Mouse (Mus musculus): ENCODE measurements at regions not wholly inside any gene's neighbourhood (a gene's known extent, or its start where the extent isn't known, plus 50 kb on each side); places are given as distances from the start of the nearest gene placed in this dataset.
A peak's percentile ranks its signal among the peaks of the same experiment; 100 is the strongest.

GRCm38 (mm10) chr15:61514324-61514723, 591.5 kb upstream of the A1bg start:
- no peak for DNase-seq (ENCODE audit: low spot score in 2 of 2)

GRCm38 (mm10) chr15:61508806-61509205, 586.0 kb upstream of the A1bg start:
- DNase-seq (ENCODE audit: low spot score in 2 of 2): no peak

- no peak for DNase-seq (ENCODE audit: low spot score in 2 of 2)
Observed at GRCm38 (mm10) chr15:61506361-61506897, 583.6 kb upstream of the A1bg start.

DNA sequence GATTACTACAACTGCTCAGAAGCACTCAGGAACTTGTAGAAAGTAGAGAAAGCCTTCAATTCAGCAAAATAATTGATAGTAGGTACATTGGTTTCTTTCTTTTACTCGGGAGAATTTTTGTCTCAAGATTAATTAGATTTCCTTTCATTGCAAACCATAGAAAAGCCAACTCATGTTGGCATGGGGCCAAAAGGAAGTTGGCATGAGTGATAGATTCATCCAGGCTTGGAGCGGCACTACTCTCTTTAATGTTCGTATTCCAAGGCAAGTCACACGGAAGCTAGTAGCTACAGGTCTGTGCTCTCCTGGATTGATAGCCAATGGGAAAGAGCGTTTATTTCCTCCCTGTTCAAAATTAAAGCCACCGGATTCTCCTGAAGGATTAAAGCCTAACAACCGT, 580.6 kb upstream of the A1bg start:
- peak; percentile 28 to 34 for DNase-seq (ENCODE audit: low spot score in 2 of 2)

GRCm38 (mm10) chr15:61489731-61490130, 566.9 kb upstream of the A1bg start:
- DNase-seq (ENCODE audit: low spot score in 2 of 2): no peak

DNA sequence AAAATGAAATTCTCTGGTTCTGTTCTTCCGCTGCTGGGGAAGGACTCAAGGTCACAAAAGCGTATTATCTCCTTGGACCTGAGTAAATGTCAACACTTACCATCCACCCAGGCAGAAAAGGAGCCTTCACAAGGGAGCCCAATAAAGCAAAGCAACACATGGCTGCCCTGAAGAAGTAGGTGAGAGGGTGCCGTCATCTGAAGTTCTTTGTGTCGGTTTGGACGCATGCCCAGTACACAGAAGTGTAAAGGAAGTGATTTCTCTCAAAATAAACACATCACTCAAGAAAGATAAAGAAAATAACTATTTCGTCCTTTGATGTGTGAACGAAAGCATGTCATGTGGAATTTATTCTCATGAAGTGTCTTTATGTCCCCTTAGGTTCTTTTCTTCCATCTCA, 559.0 kb upstream of the A1bg start:
- peak in 1 of 2 experiments; percentile 11 for DNase-seq (ENCODE audit: low spot score in 2 of 2)

- no peak for DNase-seq (ENCODE audit: low spot score in 2 of 2)
Observed at GRCm38 (mm10) chr15:61473900-61474299, 551.1 kb upstream of the A1bg start.

- no peak for DNase-seq (ENCODE audit: low spot score in 2 of 2)
Observed at GRCm38 (mm10) chr15:61455042-61455441, 532.2 kb upstream of the A1bg start.

DNA sequence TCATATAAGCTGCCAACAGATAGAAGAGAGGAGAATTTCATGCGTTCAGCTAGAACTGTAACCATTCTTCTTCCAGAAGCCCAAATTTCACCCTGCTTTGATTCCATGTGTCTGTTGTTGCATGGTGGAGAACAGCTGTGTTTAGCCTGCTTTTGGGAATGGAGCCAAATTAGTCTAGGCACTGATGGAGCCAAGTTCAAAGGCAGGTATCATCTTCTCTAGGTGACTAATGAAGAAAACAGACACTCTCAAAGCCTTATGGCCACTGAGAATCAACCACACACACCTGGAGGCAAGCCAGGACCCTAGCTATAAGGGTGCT, 531.5 kb upstream of the A1bg start:
- no peak for DNase-seq (ENCODE audit: low spot score in 2 of 2)

DNA sequence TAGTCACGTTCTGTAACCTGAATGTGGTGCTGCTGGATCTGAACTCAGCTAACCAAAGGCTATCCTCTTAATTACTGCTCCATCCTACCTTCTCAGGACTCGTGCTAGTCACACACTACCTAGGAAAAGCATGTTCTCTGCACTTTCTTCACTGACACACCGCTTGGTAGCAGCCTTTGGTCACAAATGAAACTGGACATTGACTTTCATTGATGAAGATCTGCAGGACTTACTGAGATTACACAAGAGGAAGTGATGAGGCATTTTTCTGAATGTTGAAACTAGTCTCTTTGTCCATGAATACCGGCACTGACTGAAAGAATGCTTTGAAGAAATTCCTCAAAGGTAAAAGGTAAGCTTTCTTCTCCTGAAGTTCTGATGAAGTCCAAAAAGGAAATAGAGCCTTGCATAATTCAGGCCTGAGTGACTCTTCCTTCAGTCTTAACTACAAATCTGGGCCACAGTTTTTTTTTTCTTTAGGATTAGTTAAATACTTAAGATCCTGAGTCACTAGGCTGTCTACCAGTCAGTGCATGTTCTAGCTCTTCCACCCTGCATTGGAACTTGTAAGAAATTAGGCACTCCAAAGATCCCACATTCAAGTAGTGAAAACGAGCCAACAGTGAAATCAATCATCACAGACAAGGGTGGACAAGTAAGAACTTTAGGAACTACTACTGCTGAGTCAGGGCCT, 531.0 kb upstream of the A1bg start:
- no peak for DNase-seq (ENCODE audit: low spot score in 2 of 2)

GRCm38 (mm10) chr15:61450217-61450616, 527.4 kb upstream of the A1bg start:
- DNase-seq (ENCODE audit: low spot score in 2 of 2): no peak

DNA sequence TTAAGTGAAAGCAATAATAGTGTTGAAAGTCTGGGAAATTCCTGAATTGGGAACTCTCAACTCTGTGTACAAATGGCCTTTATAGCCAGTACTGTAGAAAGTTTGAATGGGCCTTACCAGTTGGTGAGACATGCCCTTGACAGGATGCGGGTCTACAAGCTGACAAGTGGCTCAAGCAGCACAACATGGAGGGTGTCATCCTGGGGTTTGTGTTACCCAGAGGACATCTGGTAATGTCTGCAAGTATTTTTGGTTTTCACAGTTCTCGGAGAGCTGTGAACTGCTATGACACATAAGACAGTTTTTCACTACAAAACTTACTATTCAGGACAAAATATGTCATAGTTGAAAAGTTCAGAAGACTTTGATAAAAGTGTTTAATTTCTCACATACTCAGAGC, 525.7 kb upstream of the A1bg start:
- no peak for DNase-seq (ENCODE audit: low spot score in 2 of 2)

DNA sequence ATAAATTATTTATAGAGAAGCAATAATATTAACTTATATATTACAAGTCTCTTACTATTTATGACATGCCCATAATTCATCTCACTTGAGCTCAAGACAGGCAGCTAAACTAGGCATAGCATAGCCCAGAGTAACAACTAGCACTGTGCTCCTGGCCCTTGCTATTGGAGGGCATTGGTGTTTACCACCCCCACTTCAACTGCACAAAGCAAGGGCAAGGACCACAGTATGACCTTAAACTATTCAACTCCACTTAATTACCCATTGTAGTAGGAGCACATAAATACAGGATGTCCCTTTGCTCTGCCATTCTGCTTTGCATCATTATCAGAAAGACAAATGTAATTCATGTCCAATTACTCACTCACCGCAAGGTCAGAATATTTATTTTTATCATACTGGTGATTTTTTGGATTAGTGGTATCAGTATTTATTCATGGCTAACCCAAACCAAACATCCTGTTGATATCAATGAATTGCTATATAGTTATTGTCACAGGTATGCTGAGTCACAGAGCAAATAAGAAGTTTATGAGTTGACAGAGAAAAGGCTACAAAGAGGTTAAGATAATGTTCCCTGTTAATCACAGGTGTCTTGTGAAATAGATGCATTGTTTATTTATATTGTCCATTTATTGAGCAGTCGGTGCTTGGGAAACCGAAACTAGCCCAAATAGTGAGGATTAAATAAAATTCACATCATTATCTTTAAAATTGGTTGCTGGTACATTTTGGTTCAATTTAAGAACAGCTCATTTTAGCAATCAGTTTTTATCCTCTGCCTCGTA, 523.4 kb upstream of the A1bg start:
- no peak for DNase-seq (ENCODE audit: low spot score in 2 of 2)

DNA sequence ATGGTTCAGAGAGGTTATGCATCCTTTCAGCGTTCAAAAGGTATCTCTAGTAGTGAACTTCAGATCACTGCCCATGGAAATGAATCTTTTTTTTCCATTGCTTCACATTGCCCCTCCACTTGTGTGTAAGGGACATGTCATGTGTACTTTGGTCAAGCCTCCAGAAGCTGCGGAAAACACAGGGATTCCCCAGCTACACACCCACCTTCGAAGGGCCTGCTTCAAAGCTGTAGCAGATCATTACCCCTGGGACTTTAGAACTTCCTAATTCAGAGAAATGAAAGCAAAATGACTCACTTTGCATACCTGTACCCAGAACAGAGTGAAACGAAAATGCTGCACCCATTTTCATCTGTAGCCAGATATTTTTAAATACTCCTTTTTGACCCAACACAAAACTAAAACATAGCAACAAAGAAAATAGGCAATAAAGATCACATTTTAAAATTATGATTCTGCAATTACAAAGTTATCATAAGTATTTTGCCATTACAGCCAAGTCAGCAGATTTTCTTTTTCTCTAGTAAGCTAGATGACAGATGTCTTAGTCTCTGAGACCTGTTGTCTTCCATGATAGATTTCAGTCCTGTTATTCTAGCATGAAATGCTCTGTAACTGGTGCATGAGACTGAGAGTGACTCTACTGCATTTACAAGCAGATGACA, 519.1 kb upstream of the A1bg start:
- DNase-seq (ENCODE audit: low spot score in 2 of 2): no peak

GRCm38 (mm10) chr15:61441012-61441411, 518.2 kb upstream of the A1bg start:
- DNase-seq (ENCODE audit: low spot score in 2 of 2): no peak

DNA sequence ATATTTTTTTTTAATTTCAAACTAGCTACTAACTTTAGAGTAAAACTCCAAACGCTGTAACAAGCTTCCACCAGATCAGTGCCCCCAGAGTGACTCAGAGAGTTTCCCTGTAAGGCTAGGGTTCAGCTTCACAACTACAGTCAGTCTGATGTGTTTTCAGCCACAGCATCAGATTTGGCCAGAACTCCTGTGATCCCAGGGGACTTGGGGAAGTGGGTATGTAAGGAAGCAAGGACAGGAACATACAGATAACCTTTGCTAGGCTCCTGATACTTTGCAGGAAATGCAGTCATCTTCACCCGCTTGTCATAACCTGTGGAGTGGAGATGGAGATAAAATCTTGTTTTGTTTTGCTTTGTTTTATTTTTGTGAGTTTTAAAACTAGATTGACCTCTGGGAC, 517.5 kb upstream of the A1bg start:
- no peak for DNase-seq (ENCODE audit: low spot score in 2 of 2)

- no peak for DNase-seq (ENCODE audit: low spot score in 2 of 2)
Observed at GRCm38 (mm10) chr15:61439623-61440170, 516.9 kb upstream of the A1bg start.

- no peak for DNase-seq (ENCODE audit: low spot score in 2 of 2)
Observed at GRCm38 (mm10) chr15:61428818-61429415, 506.1 kb upstream of the A1bg start.

GRCm38 (mm10) chr15:61422989-61423388, 500.2 kb upstream of the A1bg start:
- DNase-seq (ENCODE audit: low spot score in 2 of 2): no peak

- no peak for DNase-seq (ENCODE audit: low spot score in 2 of 2)
Observed at GRCm38 (mm10) chr15:61417506-61417905, 494.7 kb upstream of the A1bg start.

DNA sequence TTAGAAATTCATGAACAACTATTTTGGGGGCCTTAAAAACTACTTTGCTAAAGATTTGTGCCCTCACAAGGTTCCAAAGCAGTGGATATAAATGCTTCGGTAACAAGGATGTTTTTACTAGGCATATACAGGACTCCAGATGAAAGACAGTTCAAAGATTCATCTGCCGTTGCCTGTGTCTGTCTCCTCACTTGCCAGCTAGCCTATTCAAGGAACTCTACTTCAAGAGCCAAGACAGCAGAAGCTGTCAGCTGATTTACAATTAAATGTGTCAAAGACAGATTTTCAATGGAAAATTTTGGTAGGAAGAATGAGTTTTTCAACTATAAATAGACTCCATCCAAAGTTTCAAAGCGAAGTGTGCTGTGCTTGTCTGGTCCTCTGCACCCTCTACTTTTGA, 494.0 kb upstream of the A1bg start:
- no peak for DNase-seq (ENCODE audit: low spot score in 2 of 2)

DNA sequence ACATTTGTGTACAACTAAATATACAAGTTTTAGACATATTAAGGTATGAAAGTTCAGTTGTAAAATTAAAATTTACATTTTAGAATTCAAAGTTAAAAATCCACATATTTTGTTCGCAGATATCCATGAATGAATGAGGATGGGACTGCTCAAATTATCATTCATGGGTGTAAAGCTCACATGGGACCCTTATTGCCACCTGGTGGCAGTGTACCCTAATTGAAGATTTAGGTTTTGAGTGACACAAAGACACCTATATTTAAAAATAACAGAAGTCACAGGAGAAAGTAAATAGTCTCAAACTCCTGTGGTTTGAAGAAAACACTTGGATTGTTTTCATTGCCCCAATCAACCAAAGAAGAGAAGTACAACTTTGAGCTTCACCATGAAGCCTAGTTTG, 492.8 kb upstream of the A1bg start:
- DNase-seq (ENCODE audit: low spot score in 2 of 2): no peak
